Mouse (Mus musculus) limb, embryonic 14.5 days (tissue): ENCODE measurements around the gene Gm20388. TPM values are rescaled to one million over a fixed set of nuclear protein-coding genes. Genes with fewer than 3 reads are reported as not detected.

Experiments used
- ATAC-seq: fragments of 200-750 bp; cut with Nextera tagmentation; 2 replicates; pipeline ENCODE4 v1.8.0; 2017; ENCODE audit warnings: low read depth, moderate number of reproducible peaks, moderate TSS enrichment; ENCODE audit not compliant: low FRiP score
- DNase-seq: peaks from one replicate; pipeline ENCODE4 v3.0.0-alpha.2; 2015; ENCODE audit warnings: low spot score
- H3K27ac ChIP-seq: fragments of 300-500 bp; sonication (generic); replicated peaks from 2 replicates; pipeline ENCODE4 v1.5.1; 2014; ENCODE audit warnings: low read depth, mild to moderate bottlenecking, low read length, moderate library complexity, mixed read lengths
- H3K27me3 ChIP-seq: fragments of 300-500 bp; sonication (generic); 2 replicates; pipeline ENCODE4 v1.6.1; 2014; ENCODE audit warnings: low read length, mixed read lengths; ENCODE audit not compliant: control insufficient read depth, insufficient read depth
- H3K36me3 ChIP-seq: fragments of 300-500 bp; sonication (generic); 2 replicates; pipeline ENCODE4 v1.6.1; 2014; ENCODE audit warnings: mild to moderate bottlenecking, low read length, moderate library complexity, mixed read lengths; ENCODE audit not compliant: control insufficient read depth, insufficient read depth
- H3K4me1 ChIP-seq: fragments of 300-500 bp; sonication (generic); 2 replicates; pipeline ENCODE4 v1.6.1; 2014; ENCODE audit warnings: antibody characterized with exemption, low read length, mixed read lengths; ENCODE audit not compliant: control insufficient read depth, insufficient read depth
- H3K4me2 ChIP-seq: fragments of 300-500 bp; sonication (generic); replicated peaks from 2 replicates; pipeline ENCODE4 v1.6.1; 2014; ENCODE audit warnings: low read depth, mild to moderate bottlenecking, low read length, moderate library complexity; ENCODE audit not compliant: severe bottlenecking
- H3K4me3 ChIP-seq: fragments of 300-500 bp; sonication (generic); replicated peaks from 2 replicates; pipeline ENCODE4 v1.5.1; 2014; ENCODE audit warnings: low read length
- H3K9ac ChIP-seq: fragments of 300-500 bp; sonication (generic); 2 replicates; pipeline ENCODE4 v1.6.1; 2014; ENCODE audit warnings: mild to moderate bottlenecking, low read depth, low read length, moderate library complexity; ENCODE audit not compliant: severe bottlenecking
- H3K9me3 ChIP-seq: fragments of 300-500 bp; sonication (generic); 2 replicates; pipeline ENCODE4 v1.6.1; 2016; ENCODE audit warnings: low read length; ENCODE audit not compliant: control insufficient read depth
- POLR2A ChIP-seq: fragments of 200-500 bp; IDR thresholded peaks from 2 replicates; pipeline ENCODE4 v1.8.0; 2012; ENCODE audit warnings: inconsistent platforms, mild to moderate bottlenecking, moderate library complexity, borderline replicate concordance; ENCODE audit not compliant: insufficient read depth, insufficient read length; ENCODE audit errors: extremely low read depth
- WGBS: fragments of 180-500 bp; shearing (Covaris S2); extraction: QIAGEN DNeasy Blood & Tissue Kit; methylation state at CpG from one replicate; pipeline ENCODE4 v1.1.7; 2014; 5-methylcytosine and 5-hydroxymethylcytosine counted together
- polyA plus RNA-seq, 2 experiments: library from polyadenylated mRNA; depleted of rRNA in 1 of 2; stranded (reverse) in 1 of 2; unstranded in 1 of 2; fragments of >200 nt; fragmentation: Nextera tagmentation in 1 of 2; extraction: Ambion mirVana in 1 of 2; gene quantifications; 2 replicates each; pipeline versions ENCODE4 v1.2.1 to v1.2.3; 2012 to 2014

Gm20388 gene
- polyA plus RNA-seq, 2 experiments: 1.9 to 49.9 TPM

GRCm38 (mm10) chr8:120488636-120489131 is 578.0 kb downstream of the Gm20388 start:
- H3K9me3 ChIP-seq: no peaks in the 10 kb centered on the region
- WGBS: under 1% methylated on average over 25 of the region's 25 CpGs
- peak overlapping the region; percentile 62 for H3K4me3 ChIP-seq
- H3K36me3 ChIP-seq: no peaks in the 10 kb centered on the region
- no peak for TF ChIP-seq POLR2A
- peak overlapping the region; percentile 95 for H3K4me2 ChIP-seq
- peaks cover 81% of the 10 kb centered on the region for H3K4me1 ChIP-seq
- H3K27me3 ChIP-seq: peaks cover 54% of the 10 kb centered on the region
- DNase-seq: no peak
- H3K27ac ChIP-seq: no peak overlapping the region
- ATAC-seq: no peak
- peak overlapping the region; percentile 54 for H3K9ac ChIP-seq

DNA sequence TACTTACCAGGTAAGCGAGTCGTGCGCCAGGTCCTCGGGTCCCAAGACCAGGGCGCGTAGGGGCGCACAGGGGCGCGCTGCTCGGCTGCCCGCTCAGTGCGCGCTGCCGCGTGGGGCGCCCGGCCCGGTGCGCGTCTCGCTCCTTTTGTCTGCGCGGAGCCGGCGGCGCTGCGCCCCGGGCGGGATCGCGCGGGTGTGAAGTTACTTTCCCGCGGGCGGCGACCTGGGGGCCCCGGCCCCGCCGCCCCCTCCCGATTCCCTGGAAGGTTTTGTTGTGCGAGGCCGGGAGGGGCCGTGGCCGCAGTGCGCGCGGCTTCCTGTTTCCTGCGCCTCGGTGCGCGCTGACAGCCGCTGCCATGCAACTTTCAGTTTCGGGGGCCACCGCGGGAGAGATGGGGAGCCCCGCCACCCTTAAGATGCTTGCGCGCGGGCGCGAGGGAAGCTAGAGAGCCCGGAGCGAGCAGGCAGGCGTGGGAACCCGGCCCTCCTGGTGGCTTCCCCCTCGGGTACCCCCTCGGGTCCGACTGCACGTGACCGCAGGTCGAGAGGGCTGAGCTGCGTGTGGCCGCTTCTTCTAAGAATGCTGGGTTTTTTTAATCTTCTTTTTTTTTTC is 578.6 kb downstream of the Gm20388 start:
- under 1% methylated on average over 67 of the region's 73 CpGs for WGBS
- peak overlapping the region; percentile 54 for H3K9ac ChIP-seq
- TF ChIP-seq POLR2A: no peak
- H3K4me2 ChIP-seq: peak overlapping the region; percentile 95
- DNase-seq: no peak
- H3K9me3 ChIP-seq: no peaks in the 10 kb centered on the region
- ATAC-seq: no peak
- H3K4me3 ChIP-seq: peak overlapping the region; percentile 62
- peaks cover 81% of the 10 kb centered on the region for H3K4me1 ChIP-seq
- no peak overlapping the region for H3K27ac ChIP-seq
- H3K27me3 ChIP-seq: peaks cover 54% of the 10 kb centered on the region
- no peaks in the 10 kb centered on the region for H3K36me3 ChIP-seq

- Histone ChIP-seq H3K27ac (no peak overlapping the region), H3K36me3 (no peaks in the 10 kb centered on the region), H3K27me3 (peaks cover 54% of the 10 kb centered on the region), H3K9ac (peak overlapping the region; percentile 54), H3K4me1 (peaks cover 78% of the 10 kb centered on the region), H3K4me3 (peak overlapping the region; percentile 62), H3K4me2 (peak overlapping the region; percentile 95), H3K9me3 (no peaks in the 10 kb centered on the region)
- ATAC-seq (no peak), DNase-seq (no peak)
- 17% methylated on average over 15 of the region's 15 CpGs for WGBS
- no peak for TF ChIP-seq POLR2A
Measured at GRCm38 (mm10) chr8:120489771-120490281, 579.2 kb downstream of the Gm20388 start.

GRCm38 (mm10) chr8:120490354-120491141 is 579.9 kb downstream of the Gm20388 start:
- DNase-seq (no peak), ATAC-seq (no peak)
- no peak overlapping the region for H3K27ac ChIP-seq
- H3K4me1 ChIP-seq: peaks cover 78% of the 10 kb centered on the region
- no peak for TF ChIP-seq POLR2A
- no peak overlapping the region for H3K9ac ChIP-seq
- H3K4me2 ChIP-seq: peak overlapping the region; percentile 95
- WGBS: 26% methylated on average over 12 of the region's 12 CpGs
- peaks cover 53% of the 10 kb centered on the region for H3K27me3 ChIP-seq
- H3K9me3 ChIP-seq: no peaks in the 10 kb centered on the region
- peak overlapping the region; percentile 62 for H3K4me3 ChIP-seq
- no peaks in the 10 kb centered on the region for H3K36me3 ChIP-seq

- peaks cover 70% of the 10 kb centered on the region for H3K4me1 ChIP-seq
- no peak overlapping the region for H3K27ac ChIP-seq
- H3K36me3 ChIP-seq: no peaks in the 10 kb centered on the region
- WGBS: 68% methylated on average over 5 of the region's 5 CpGs
- peaks cover 46% of the 10 kb centered on the region for H3K27me3 ChIP-seq
- ATAC-seq (no peak), DNase-seq (no peak)
- H3K9ac ChIP-seq: no peak overlapping the region
- H3K9me3 ChIP-seq: no peaks in the 10 kb centered on the region
- H3K4me3 ChIP-seq: no peak overlapping the region
- peak overlapping the region; percentile 95 for H3K4me2 ChIP-seq
- TF ChIP-seq POLR2A: no peak
Measured at GRCm38 (mm10) chr8:120491166-120491793, 580.6 kb downstream of the Gm20388 start.
